Mouse (Mus musculus) limb, embryonic 14.5 days (tissue): ENCODE data around the gene Adamtsl1. TPM values are rescaled to one million over a fixed set of nuclear protein-coding genes. Genes with fewer than 3 reads are reported as not detected.

Experiments used
- ATAC-seq: fragments of 200-750 bp; cut with Nextera tagmentation; 2 replicates; pipeline ENCODE4 v1.8.0; 2017; ENCODE audit warnings: low read depth, moderate number of reproducible peaks, moderate TSS enrichment; ENCODE audit not compliant: low FRiP score
- DNase-seq: peaks from one replicate; pipeline ENCODE4 v3.0.0-alpha.2; 2015; ENCODE audit warnings: low spot score
- H3K27ac ChIP-seq: fragments of 300-500 bp; sonication (generic); replicated peaks from 2 replicates; pipeline ENCODE4 v1.5.1; 2014; ENCODE audit warnings: low read depth, mild to moderate bottlenecking, low read length, moderate library complexity, mixed read lengths
- H3K27me3 ChIP-seq: fragments of 300-500 bp; sonication (generic); 2 replicates; pipeline ENCODE4 v1.6.1; 2014; ENCODE audit warnings: low read length, mixed read lengths; ENCODE audit not compliant: control insufficient read depth, insufficient read depth
- H3K36me3 ChIP-seq: fragments of 300-500 bp; sonication (generic); 2 replicates; pipeline ENCODE4 v1.6.1; 2014; ENCODE audit warnings: mild to moderate bottlenecking, low read length, moderate library complexity, mixed read lengths; ENCODE audit not compliant: control insufficient read depth, insufficient read depth
- H3K4me1 ChIP-seq: fragments of 300-500 bp; sonication (generic); 2 replicates; pipeline ENCODE4 v1.6.1; 2014; ENCODE audit warnings: antibody characterized with exemption, low read length, mixed read lengths; ENCODE audit not compliant: control insufficient read depth, insufficient read depth
- H3K4me2 ChIP-seq: fragments of 300-500 bp; sonication (generic); replicated peaks from 2 replicates; pipeline ENCODE4 v1.6.1; 2014; ENCODE audit warnings: low read depth, mild to moderate bottlenecking, low read length, moderate library complexity; ENCODE audit not compliant: severe bottlenecking
- H3K4me3 ChIP-seq: fragments of 300-500 bp; sonication (generic); replicated peaks from 2 replicates; pipeline ENCODE4 v1.5.1; 2014; ENCODE audit warnings: low read length
- H3K9ac ChIP-seq: fragments of 300-500 bp; sonication (generic); 2 replicates; pipeline ENCODE4 v1.6.1; 2014; ENCODE audit warnings: mild to moderate bottlenecking, low read depth, low read length, moderate library complexity; ENCODE audit not compliant: severe bottlenecking
- H3K9me3 ChIP-seq: fragments of 300-500 bp; sonication (generic); 2 replicates; pipeline ENCODE4 v1.6.1; 2016; ENCODE audit warnings: low read length; ENCODE audit not compliant: control insufficient read depth
- POLR2A ChIP-seq: fragments of 200-500 bp; IDR thresholded peaks from 2 replicates; pipeline ENCODE4 v1.8.0; 2012; ENCODE audit warnings: inconsistent platforms, mild to moderate bottlenecking, moderate library complexity, borderline replicate concordance; ENCODE audit not compliant: insufficient read depth, insufficient read length; ENCODE audit errors: extremely low read depth
- WGBS: fragments of 180-500 bp; shearing (Covaris S2); extraction: QIAGEN DNeasy Blood & Tissue Kit; methylation state at CpG from one replicate; pipeline ENCODE4 v1.1.7; 2014; 5-methylcytosine and 5-hydroxymethylcytosine counted together
- polyA plus RNA-seq, 2 experiments: library from polyadenylated mRNA; depleted of rRNA in 1 of 2; stranded (reverse) in 1 of 2; unstranded in 1 of 2; fragments of >200 nt; fragmentation: Nextera tagmentation in 1 of 2; extraction: Ambion mirVana in 1 of 2; gene quantifications; 2 replicates each; pipeline versions ENCODE4 v1.2.1 to v1.2.3; 2012 to 2014

Gene Adamtsl1
- polyA plus RNA-seq, 2 experiments, result 22.9 to 47.5 TPM

DNA sequence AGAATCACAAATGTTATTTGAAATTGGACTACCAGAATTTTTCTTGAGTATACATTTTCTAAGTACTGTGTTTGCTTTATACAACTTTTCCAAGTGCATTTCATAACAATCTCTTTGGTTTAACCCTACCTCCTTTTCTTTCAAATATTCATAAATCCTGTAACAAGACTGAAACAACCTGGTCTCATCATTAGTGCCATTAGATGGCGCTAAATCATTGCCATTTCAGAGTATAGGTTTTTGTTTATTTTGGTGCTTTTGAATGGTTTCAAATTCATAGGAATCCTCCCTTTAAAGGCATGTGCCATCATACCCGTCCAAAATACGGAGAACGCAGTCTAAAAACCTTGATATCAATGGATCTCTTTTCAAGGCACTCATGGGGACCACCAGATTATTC lies 270.5 kb downstream of the Adamtsl1 start:
- ATAC-seq (no peak), DNase-seq (no peak)
- Histone ChIP-seq H3K27ac (no peak overlapping the region), H3K9me3 (no peaks in the 10 kb centered on the region), H3K4me3 (no peak overlapping the region), H3K4me1 (no peaks in the 10 kb centered on the region), H3K27me3 (no peaks in the 10 kb centered on the region), H3K9ac (no peak overlapping the region), H3K4me2 (no peak overlapping the region), H3K36me3 (no peaks in the 10 kb centered on the region)
- 62% methylated on average over 4 of the region's 4 CpGs for WGBS
- TF ChIP-seq POLR2A, result no peak

DNA sequence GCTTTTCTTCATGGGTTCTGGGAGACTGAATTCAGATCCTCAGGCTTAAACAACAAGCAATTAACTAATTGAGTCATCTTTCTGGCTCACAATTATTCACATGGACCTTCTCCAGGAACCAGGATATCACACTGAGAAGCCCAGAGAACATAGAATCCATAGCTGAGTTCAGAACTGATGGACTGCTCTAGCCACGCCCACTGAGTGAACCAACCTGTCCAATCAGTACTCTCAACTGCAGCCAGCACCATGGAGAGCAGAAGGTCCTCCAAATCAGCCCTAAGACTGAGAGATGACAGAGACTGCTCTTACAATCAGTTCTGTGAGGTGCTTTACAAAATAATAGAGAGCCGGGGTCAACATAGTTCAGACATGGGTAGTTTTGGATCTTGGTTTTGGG lies 276.3 kb downstream of the Adamtsl1 start:
- no peak overlapping the region for H3K4me3 ChIP-seq
- no peak overlapping the region for H3K9ac ChIP-seq
- H3K4me1 ChIP-seq, result no peaks in the 10 kb centered on the region
- whole genome bisulfite sequencing, result 52% methylated on average over 2 of the region's 2 CpGs
- no peak for TF ChIP-seq POLR2A
- H3K27ac ChIP-seq, result no peak overlapping the region
- DNase-seq (peak; percentile 59), ATAC-seq (no peak)
- H3K9me3 ChIP-seq, result no peaks in the 10 kb centered on the region
- no peaks in the 10 kb centered on the region for H3K27me3 ChIP-seq
- H3K36me3 ChIP-seq, result no peaks in the 10 kb centered on the region
- H3K4me2 ChIP-seq, result no peak overlapping the region

DNA sequence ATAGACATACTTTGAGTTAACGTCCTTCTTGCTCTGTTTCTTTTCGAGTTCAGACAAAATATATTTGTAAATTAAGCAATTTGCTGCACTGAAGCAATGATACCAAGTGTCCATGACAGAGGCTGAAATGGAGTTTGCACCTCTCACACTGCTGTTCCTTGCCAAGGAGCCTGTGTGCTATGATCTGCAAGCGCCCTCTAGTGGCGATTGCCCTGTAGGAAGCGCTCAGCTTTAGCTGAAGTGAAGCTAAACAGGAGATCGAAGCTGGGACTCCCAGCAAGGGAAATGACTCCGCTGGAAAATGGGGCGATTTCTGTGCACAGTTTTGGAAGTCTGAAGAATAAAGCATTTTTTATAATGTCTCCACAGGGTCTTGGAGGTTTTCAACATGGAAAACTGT lies 287.8 kb downstream of the Adamtsl1 start:
- Histone ChIP-seq H3K36me3 (no peaks in the 10 kb centered on the region), H3K4me2 (no peak overlapping the region), H3K4me3 (no peak overlapping the region), H3K9ac (no peak overlapping the region), H3K27me3 (no peaks in the 10 kb centered on the region), H3K4me1 (no peaks in the 10 kb centered on the region), H3K9me3 (no peaks in the 10 kb centered on the region), H3K27ac (no peak overlapping the region)
- TF ChIP-seq POLR2A, result no peak
- no peak for ATAC-seq
- DNase-seq, result peak; percentile 91
- 4% methylated on average over 8 of the region's 8 CpGs for WGBS

DNA sequence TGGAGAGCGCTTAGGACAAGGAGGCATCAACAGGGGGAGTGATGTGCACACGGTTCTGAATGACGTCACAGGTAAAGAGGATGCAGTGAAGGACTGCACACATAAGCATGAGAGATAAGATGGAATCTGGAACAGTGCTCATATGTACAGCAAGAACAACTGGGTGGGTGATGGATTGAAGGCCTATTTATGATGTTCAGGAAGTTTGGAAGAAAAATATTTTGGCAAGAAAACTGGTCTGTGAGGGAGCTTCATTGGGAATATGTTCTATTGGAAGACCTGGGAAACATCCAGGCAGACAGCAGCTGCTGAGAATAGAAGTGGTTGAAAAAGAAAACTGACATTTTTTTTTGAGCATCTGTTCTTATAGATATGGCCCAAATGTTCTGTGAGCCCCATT lies 300.4 kb downstream of the Adamtsl1 start:
- 79% methylated on average over 3 of the region's 3 CpGs for WGBS
- no peak for DNase-seq

DNA sequence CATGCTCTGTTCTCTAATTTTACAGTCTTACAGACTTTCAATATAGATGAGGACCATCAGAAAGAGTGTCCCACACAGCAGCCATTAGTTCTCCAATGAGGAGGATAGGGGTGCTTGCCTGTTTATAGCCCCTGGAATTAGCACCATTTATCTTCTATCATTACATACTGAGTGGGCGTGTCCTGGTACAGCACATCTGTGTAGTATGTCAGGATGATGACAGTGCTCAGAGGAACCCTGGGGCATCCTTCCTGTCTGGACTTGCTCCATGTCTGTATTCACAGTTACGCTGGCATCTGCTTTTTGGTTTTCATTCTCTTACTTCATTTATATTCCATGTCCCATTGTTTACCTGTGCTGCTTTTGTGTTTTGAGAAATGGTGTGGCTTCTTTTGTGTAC lies 304.5 kb downstream of the Adamtsl1 start:
- ATAC-seq (no peak), DNase-seq (no peak)
- no peak overlapping the region for H3K4me2 ChIP-seq
- no peak overlapping the region for H3K9ac ChIP-seq
- WGBS, result 68% methylated on average over 2 of the region's 2 CpGs
- no peak overlapping the region for H3K4me3 ChIP-seq
- no peaks in the 10 kb centered on the region for H3K36me3 ChIP-seq
- H3K4me1 ChIP-seq, result no peaks in the 10 kb centered on the region
- no peak overlapping the region for H3K27ac ChIP-seq
- no peak for TF ChIP-seq POLR2A
- H3K9me3 ChIP-seq, result no peaks in the 10 kb centered on the region
- no peaks in the 10 kb centered on the region for H3K27me3 ChIP-seq

More for the DNA sequence above, 300.4 kb downstream of the Adamtsl1 start:
- no peak for TF ChIP-seq POLR2A
- no peaks in the 10 kb centered on the region for H3K9me3 ChIP-seq
- H3K4me1 ChIP-seq, result no peaks in the 10 kb centered on the region
- no peak overlapping the region for H3K4me3 ChIP-seq
- no peak for ATAC-seq
- H3K27ac ChIP-seq, result no peak overlapping the region
- H3K4me2 ChIP-seq, result no peak overlapping the region
- no peak overlapping the region for H3K9ac ChIP-seq
- H3K36me3 ChIP-seq, result no peaks in the 10 kb centered on the region
- no peaks in the 10 kb centered on the region for H3K27me3 ChIP-seq

DNA sequence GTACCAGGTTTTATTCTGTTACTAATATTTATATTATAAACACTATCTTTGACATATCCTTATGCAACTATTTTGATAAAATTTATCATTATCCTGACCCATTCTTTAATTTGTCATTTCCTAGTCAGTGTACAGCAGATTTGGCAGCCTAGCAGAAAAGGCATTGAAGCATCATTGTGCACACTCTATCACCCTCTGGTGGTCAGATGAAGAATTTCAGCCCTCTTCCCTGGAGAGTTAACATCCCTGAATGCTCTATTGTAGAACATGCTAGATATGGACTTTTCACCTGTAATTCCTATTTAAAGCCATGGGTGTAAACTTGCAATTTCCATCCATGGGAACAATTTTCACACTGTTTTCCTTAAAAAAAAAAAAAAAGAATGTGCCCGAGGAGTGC lies 305.2 kb downstream of the Adamtsl1 start:
- Histone ChIP-seq H3K4me1 (no peaks in the 10 kb centered on the region), H3K27me3 (no peaks in the 10 kb centered on the region), H3K27ac (no peak overlapping the region), H3K4me2 (no peak overlapping the region), H3K9ac (no peak overlapping the region), H3K4me3 (no peak overlapping the region), H3K36me3 (no peaks in the 10 kb centered on the region), H3K9me3 (no peaks in the 10 kb centered on the region)
- no peak for TF ChIP-seq POLR2A
- ATAC-seq, result no peak
- 89% methylated on average over 1 of the region's 1 CpGs for WGBS
- peak; percentile 70 for DNase-seq
